Mouse (Mus musculus): ENCODE results near the gene Fxr2. TPM values are rescaled to one million over a fixed set of nuclear protein-coding genes. Genes with fewer than 3 reads are reported as not detected.

The Fxr2 gene
- 63.2 TPM for polyA plus RNA-seq (2017; shearing (Covaris generic))

DNA sequence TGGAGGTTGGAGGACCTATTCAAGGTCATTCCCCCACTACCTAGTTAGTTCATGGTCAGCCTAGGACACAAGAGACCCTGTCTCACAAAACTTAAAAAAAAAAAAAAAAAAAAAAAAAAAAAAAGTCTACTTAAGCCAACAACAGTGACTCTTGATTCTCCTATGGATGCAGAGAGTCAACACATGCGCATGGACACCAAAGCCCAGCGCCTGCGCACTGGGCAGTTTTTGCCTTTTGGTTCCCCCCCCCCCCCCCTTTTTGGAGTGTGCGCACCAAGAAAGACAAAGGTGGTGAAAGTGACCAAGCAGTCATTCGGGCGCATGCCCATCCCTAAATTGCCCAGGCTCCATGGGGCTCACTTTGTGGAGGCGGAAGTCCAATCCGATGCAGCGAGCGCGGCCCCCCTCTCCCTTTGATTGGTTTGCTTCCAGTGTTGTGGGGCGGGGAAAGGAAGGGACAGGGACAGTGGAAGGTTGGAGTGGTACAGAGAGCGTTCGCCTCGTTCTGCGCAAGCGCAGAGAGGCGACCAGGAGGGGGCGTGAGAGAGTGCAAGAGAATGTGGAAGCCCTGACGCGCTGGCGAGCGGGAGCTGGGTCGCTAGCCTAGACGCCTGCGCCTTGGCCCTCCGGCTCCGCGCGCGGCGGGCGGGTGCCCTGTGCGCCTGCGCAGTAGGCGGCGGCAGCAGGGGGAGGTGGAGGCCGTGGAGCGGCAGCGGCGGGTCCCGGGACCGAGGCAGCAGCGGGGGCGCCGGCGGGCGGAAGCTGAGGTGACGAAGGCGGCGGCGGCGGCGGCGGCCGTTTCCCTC, at the start of gene Fxr2:
Gene Fxr2, plus strand, starts transcription at position 707 of the 806 bp plus-strand sequence.

DNA sequence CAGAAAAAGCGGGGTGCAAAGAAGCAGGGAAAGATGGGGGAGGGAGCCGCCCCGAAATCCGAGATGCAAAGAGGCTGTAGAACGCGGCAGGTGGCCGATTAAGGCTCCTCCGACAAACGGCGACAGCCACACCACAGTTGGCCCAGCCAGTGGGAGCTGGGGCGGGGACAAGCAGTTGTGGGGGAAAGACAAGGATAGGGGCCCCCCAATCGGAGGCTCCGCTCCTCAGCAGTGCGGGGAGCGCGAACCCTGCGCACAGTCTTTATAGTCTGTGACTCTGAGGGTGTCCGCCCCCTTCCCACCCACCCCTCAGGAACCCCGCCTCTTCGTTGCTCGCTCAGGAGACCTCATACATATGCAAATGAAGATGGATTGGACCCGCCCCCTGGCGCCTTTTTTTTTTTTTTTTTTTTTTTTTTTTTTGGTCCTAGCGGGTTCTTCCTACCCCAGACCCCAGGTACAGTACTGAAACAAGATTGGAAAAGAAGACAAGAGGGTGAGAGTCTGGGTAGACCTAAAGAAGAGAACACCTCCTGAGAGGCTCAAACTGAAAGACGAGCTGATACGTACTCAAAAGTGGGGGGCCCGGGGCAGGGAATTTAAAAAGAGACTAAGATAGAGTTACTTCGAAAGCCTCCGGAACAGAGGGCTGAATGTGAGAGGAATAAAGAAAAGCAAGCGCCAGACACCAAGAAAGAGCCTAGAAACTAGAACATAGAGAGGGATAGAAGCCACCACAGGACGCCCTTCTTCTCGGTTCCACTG, 26.9 kb upstream of the Fxr2 start, which contains the start of gene Atp1b2:
Gene Atp1b2, minus strand, starts transcription at position 217 of the 765 bp plus-strand sequence.

DNA sequence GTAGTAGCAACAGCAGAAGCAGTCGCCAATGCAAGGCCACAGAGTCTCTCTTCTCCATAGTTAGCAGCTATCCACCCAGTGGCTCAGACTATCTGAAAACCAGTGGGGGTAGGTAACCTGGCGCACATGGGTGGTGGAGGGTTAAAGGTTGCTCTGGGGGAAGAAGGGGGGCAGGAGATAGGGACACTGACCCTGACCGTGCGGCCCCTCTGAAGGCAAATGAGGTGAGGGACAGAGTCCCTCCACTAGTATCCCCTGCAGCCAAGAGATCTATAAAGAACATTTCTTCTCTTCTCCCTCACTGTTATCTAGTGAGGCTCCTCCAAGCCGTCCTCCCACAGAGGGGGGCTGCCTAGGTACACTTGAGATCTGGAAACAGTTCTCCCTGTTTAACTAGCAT, 15.0 kb upstream of the Fxr2 start, which contains the start of gene Shbg:
Gene Shbg, minus strand, starts transcription at position 101 of the 400 bp plus-strand sequence.

DNA sequence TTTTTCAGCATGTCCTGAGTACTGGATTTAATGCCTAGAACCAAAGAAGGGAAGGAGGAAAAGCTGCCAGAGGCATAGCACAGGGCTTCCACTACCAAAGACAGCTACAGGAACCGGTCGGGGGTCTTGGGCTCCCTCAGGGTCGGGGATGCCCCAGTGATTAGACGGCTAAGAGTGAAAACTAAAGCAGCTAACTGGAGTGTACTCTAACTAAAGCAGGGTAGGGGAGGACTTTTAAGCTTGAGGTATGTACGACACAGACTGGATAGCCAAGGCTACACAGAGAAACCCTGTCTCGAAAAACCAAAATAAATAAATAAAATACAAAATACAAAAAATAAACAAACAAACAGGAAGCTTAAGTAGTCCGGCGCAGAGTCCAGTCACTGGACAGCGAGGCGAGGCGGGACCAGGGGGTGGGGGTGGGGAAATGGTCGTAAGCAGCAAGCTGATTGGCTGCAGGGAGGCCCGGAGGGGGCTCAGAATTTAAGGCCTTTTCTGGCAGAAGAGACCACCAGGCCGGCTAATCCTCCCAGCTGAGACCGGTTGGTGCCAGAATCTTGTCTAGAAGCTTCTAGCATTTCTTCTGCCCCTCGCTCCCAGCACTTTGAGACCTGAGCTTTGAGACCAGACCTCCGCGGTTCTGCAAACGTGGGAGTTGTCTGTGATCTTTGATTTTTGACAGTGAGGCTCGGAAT, 11.1 kb upstream of the Fxr2 start, which contains the start of gene Sat2:
Gene Sat2, plus strand, starts transcription at position 454 of the 698 bp plus-strand sequence.

DNA sequence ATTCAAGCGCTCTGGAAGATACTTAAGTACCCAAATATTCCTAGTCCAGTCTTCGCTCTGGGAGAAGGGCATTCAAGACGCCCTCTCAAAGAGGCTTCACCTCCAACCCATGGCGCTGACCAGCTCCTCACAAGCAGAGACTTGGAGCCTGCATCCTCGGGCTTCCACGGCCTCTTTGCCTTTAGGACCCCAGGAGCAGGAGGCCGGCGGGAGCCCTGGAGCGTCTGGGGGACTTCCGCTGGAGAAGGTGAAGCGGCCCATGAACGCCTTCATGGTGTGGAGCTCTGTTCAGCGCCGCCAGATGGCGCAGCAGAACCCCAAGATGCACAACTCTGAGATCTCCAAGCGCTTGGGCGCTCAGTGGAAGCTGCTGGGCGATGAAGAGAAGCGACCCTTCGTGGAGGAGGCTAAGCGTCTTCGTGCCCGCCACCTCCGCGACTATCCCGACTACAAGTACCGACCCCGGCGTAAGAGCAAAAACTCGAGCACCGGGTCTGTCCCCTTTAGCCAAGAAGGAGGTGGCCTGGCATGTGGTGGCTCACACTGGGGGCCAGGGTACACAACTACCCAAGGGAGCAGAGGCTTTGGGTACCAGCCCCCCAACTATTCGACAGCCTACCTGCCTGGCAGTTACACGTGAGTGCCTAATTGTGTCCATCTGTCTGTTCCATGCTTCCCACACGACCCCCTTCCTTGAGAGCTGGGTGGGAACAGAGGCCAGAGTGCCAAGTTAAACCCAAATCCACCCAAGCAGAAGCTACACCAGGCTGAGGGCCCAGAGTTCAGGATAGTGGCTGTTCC, 22.7 kb downstream of the Fxr2 start, which contains the start of gene Sox15:
Gene Sox15, plus strand, starts transcription at position 51 of the 801 bp plus-strand sequence.

DNA sequence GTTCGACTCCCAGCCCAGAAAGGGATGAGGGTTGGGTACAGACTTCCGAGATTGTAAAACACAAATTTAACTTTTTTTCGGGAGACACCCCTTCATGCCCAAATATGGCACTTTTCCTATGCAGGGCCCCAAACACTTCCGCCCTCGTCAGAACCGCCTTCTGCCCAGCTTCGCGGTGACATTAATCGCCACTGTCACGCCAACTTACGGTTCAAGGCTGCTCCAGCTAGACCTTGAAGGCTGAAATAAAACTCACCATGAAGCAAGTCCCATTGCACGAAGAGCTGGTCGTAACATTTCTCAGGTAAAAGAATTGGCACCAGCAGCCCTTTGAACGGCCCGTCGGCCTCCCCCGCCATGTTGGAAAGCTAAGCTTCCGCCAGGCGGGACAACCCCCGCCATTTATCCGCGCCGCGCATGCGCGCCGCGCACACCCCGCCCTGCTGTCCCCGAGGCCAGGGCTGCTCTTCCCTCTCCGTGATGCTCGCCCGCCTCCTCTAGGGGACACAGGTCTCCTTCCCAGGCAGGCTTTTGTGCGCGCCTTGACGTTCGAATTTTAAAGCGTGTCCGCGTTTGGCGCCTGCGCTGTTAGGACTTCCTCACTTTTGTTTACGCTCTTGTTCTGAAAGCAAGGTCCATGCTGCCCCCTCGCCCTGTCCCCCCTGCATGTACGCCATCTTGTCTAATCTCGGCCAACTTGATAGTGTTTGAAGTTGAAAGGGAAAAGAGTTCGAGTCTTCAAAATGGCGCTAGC, 29.6 kb downstream of the Fxr2 start, which contains the start of gene Mpdu1:
Gene Mpdu1, minus strand, starts transcription at position 430 of the 754 bp plus-strand sequence.

DNA sequence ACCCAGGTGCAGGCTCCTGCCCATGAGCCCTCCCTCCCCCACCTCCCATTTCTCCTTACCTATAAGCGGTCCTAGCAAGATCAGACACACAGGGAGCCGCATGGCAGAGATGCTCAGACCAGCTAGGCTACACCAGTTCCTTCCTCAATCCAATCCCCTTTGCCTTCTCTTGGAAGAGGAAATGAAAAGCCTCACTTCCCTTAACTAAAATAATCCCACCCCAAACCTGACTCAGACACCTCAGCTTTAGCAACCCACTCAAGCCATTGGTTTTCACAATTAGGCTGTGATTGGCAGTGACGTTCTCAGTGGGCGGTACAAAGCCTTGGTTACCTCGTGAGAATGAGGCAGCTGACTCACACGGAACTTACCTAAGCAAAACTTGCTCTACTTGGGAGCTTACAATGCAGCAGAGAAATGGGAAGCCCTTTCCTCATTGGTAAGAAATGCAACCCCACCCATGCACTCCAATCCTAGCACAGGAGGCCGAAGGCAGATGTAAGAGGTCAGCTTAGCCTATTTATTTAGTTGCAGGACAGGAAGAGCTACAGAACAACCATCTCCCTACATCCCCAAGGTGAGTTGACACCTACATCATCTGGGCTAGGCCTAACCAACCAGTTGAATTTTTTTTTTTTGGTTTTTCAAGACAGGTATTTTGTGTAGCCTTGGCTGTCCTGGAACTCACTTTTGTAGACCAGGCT, 33.3 kb downstream of the Fxr2 start, which contains the start of gene Cd68:
Gene Cd68, minus strand, starts transcription at position 193 of the 704 bp plus-strand sequence.

DNA sequence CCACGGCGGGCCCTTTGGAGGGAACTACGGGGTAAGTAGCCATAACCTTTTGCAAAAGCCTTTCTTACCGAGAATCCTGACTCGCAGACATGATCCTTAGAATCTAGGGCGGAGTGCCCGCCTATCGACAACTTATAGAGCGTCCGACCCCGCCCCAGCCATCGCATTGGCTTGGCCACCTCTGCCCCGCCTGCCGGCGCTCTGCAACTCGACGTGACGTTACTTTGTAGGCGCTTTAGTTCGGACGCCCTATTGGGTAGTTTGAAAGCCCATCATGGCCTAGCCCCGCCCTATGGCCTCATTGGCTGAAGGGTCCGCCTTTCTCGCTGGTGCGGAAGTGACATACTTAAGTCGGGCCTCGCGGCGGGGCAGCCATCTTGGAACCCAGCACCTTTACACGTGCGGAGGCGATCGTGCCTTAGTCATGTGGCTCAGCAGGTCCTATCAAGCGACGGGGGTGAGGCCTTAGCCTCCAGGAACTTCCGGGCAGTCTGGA, 39.5 kb downstream of the Fxr2 start, which contains the start of gene Eif4a1:
Gene Eif4a1, minus strand, starts transcription at position 213 of the 496 bp plus-strand sequence.

DNA sequence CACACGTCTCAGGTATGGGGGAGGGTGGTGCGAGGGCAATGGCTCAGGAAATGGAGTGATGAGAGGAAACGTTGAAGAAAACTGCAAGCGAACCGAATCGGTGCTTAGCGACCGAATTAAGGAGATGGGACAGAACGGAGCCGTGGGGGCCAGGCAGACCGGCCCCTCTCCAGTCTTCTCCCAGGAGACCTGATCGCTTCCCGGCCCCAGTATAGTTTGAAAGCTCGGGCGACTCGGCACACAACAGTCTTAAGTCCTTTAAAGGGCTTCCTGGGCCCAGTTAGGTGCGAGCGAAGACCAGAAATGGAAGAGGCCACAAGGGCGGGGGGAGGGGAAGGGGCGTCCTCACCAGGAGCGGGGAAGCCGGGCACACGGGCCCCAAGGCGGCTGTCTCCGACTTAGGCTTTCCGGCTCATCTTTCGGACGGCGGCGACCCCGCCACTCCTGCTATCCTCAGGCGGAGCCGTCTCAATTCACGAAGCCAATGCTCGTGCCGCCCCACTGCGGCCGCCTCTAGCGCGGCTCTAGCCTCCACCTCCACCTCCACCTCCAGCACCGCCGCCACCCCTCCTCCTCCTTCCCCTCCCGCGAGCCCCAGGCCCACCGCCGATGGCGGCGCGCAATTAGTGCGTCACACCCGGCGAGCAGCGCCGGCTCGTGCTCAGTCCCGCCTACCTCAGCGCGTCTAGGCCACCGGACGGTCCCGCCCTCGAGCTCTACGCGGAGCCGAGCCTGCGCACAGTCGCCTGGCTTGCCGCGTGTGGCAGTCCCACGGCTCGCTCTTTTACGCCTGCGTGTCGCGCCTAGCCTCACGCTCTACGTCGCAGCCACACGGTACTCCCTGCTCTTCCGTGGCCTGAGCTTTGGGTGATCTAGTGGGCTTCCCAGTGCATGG, 48.8 kb downstream of the Fxr2 start, which contains the start of gene Senp3:
Gene Senp3, minus strand, starts transcription at position 771 of the 895 bp plus-strand sequence.

DNA sequence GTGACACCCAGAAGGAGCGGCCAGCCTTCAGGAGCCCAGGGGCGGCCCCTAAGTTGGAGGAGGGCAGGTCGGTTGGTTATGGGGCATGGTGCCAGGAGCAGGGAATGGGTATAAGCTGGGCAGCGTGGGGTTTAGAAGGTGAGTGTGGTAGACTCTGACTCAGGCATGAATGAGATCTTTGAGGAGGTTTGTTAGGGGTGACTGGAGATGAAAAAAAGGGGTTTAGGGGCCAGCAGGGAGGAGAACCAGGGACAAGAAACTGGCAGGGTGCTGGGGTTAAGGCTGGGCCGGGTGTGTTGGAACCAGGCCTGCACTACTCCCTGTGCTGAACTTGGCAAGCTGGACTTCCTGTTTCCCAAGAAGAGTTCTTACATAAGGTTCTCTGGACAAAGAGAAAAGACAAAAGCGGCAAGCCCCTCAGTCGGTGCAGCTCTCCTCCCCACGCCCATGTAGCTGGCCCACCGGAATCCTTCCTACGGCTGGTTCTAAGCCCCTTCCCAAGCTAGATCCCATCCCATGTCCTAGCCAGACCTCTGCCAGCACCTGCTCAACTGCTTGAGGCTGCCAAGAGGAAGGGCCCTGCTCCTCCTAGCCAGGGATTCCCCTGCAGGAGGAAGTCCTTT, 52.8 kb downstream of the Fxr2 start, which contains the start of gene Tnfsf13:
Gene Tnfsf13, minus strand, starts transcription at position 259 of the 623 bp plus-strand sequence.

DNA sequence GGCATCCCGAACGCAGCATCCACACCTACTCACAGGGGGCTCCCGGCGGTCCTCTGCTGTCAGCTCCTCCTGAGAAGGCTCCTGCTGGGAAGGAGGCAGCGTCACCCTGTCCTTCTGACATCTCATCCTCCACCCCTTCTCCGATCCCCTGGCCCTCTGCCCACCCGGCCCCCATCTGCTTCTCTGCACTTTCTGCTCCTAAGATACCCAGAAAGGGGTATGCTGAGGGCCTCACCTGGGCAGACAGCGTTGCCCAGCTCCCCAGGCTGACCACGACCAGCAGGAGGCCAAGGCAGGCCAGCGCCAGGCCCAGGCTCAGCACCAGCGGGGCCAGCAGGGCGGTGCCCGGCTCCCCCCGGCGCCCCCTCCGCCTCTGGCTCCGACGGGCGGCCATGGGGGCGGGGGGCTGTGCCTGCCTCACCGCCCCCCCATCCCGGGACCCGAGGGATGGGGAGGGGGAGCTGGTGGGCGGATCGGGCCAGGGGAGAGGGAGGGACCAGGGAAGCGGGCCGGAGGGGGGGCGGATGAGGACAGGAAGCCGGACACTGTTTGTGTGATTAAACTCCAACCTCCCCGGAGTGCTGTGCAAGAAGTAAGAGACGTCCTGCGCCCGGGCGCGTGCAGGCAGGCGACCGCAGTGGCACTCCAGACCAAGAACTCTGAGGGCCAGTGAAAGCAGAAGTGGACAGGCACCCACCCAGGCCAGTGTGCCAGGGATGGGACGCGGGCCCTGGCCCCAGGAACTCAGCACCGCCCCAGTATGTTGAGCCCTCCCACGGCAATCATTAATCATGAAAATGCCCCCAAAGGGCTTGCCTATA, 62.8 kb downstream of the Fxr2 start, which contains the start of the genes Tnfsf12 and Tnfsfm13:
Gene Tnfsf12, minus strand, starts transcription at position 489 of the 821 bp plus-strand sequence.
Gene Tnfsfm13, minus strand, starts transcription at position 738 of the 821 bp plus-strand sequence.

Other genes with a start within 250 kb of the Fxr2 start
- 97.6 TPM for gene Naa38, start 237.5 kb upstream of the Fxr2 start, polyA plus RNA-seq (2017; shearing (Covaris generic))
- gene Cyb5d1, start 237.4 kb upstream of the Fxr2 start, polyA plus RNA-seq (2017; shearing (Covaris generic)) = 25.4 TPM
- 0.54 TPM for gene Tmem88, start 234.8 kb upstream of the Fxr2 start, polyA plus RNA-seq (2017; shearing (Covaris generic))
- gene Kdm6b, start 219.3 kb upstream of the Fxr2 start, polyA plus RNA-seq (2017; shearing (Covaris generic)) = 5.5 TPM
- 0.01 TPM for gene Dnah2, start 83.9 kb upstream of the Fxr2 start, polyA plus RNA-seq (2017; shearing (Covaris generic))
- 0.47 TPM for gene Efnb3, start 72.8 kb upstream of the Fxr2 start, polyA plus RNA-seq (2017; shearing (Covaris generic))
- gene Wrap53, start 52.7 kb upstream of the Fxr2 start, polyA plus RNA-seq (2017; shearing (Covaris generic)) = 25.6 TPM
- gene Trp53, start 52.6 kb upstream of the Fxr2 start, polyA plus RNA-seq (2017; shearing (Covaris generic)) = 239 TPM
- gene Atp1b2, start 27.0 kb upstream of the Fxr2 start, polyA plus RNA-seq (2017; shearing (Covaris generic)) = not detected
- gene Shbg, start 15.1 kb upstream of the Fxr2 start, polyA plus RNA-seq (2017; shearing (Covaris generic)) = not detected
- not detected for gene Sat2, start 11.0 kb upstream of the Fxr2 start, polyA plus RNA-seq (2017; shearing (Covaris generic))
- not detected for gene Sox15, start 22.3 kb downstream of the Fxr2 start, polyA plus RNA-seq (2017; shearing (Covaris generic))
- gene Mpdu1, start 29.7 kb downstream of the Fxr2 start, polyA plus RNA-seq (2017; shearing (Covaris generic)) = 66.0 TPM
- 4.3 TPM for gene Cd68, start 33.2 kb downstream of the Fxr2 start, polyA plus RNA-seq (2017; shearing (Covaris generic))
- gene Eif4a1, start 39.4 kb downstream of the Fxr2 start, polyA plus RNA-seq (2017; shearing (Covaris generic)) = 654 TPM
- gene Senp3, start 49.1 kb downstream of the Fxr2 start, polyA plus RNA-seq (2017; shearing (Covaris generic)) = 43.8 TPM
- gene Tnfsf13, start 52.8 kb downstream of the Fxr2 start, polyA plus RNA-seq (2017; shearing (Covaris generic)) = not detected
- not detected for gene Tnfsf12, start 62.9 kb downstream of the Fxr2 start, polyA plus RNA-seq (2017; shearing (Covaris generic))
- not detected for gene Tnfsfm13, start 63.1 kb downstream of the Fxr2 start, polyA plus RNA-seq (2017; shearing (Covaris generic))
- gene Polr2a, start 125.6 kb downstream of the Fxr2 start, polyA plus RNA-seq (2017; shearing (Covaris generic)) = 50.4 TPM
- gene Slc35g3, start 129.0 kb downstream of the Fxr2 start, polyA plus RNA-seq (2017; shearing (Covaris generic)) = 0.12 TPM
- gene Zbtb4, start 132.9 kb downstream of the Fxr2 start, polyA plus RNA-seq (2017; shearing (Covaris generic)) = 5.5 TPM
- gene Chrnb1, start 163.0 kb downstream of the Fxr2 start, polyA plus RNA-seq (2017; shearing (Covaris generic)) = 3.7 TPM
- gene Fgf11, start 168.9 kb downstream of the Fxr2 start, polyA plus RNA-seq (2017; shearing (Covaris generic)) = not detected
- not detected for gene Tmem102, start 172.6 kb downstream of the Fxr2 start, polyA plus RNA-seq (2017; shearing (Covaris generic))
- gene Gm39566, start 182.3 kb downstream of the Fxr2 start, polyA plus RNA-seq (2017; shearing (Covaris generic)) = not detected
- not detected for gene Spem2, start 185.5 kb downstream of the Fxr2 start, polyA plus RNA-seq (2017; shearing (Covaris generic))
- not detected for gene Spem1, start 189.2 kb downstream of the Fxr2 start, polyA plus RNA-seq (2017; shearing (Covaris generic))
- 0.85 TPM for gene Nlgn2, start 204.8 kb downstream of the Fxr2 start, polyA plus RNA-seq (2017; shearing (Covaris generic))
- 77.8 TPM for gene Tmem256, start 205.5 kb downstream of the Fxr2 start, polyA plus RNA-seq (2017; shearing (Covaris generic))
- 32.7 TPM for gene Plscr3, start 213.4 kb downstream of the Fxr2 start, polyA plus RNA-seq (2017; shearing (Covaris generic))
- not detected for gene Tnk1, start 225.7 kb downstream of the Fxr2 start, polyA plus RNA-seq (2017; shearing (Covaris generic))
- not detected for gene Tmem95, start 245.0 kb downstream of the Fxr2 start, polyA plus RNA-seq (2017; shearing (Covaris generic))
- gene Kctd11, start 248.4 kb downstream of the Fxr2 start, polyA plus RNA-seq (2017; shearing (Covaris generic)) = 1.3 TPM